Mouse (Mus musculus): ENCODE measurements around the gene Gm11214. TPM values are rescaled to one million over a fixed set of nuclear protein-coding genes. Genes with fewer than 3 reads are reported as not detected.

Gene Gm11214
- not detected in 2 replicates for polyA plus RNA-seq (2016; fragmentation: Nextera tagmentation; extraction: Ambion mirVana)

DNA sequence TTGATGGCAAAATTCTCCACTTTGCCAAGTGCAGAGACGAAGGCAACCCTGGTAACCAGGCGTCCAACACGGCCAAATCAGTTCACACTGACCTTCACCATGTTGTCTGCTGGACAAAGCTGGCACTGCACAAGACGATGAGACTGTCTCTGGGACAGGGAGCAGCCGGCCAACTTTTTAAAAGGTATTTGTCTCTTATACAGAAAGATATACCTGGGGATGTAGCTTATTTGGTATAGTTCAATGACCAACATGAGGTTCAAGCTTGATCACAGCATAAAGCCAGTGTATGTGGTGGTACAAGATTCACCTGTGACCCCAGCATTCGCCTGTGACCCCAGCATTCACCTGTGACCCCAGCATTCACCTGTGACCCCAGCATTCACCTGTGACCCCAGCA, at the start of gene Gm11214:
Gene Gm11214 (minus strand): TSS at position 101 of the 400 bp plus-strand sequence.
- no peak for DNase-seq (ENCODE audit: extremely low spot score, low spot score)
- H3K27ac ChIP-seq, result no peak within 1 kb of the TSS
- H3K4me3 ChIP-seq, result no peak within 1 kb of the TSS
- peaks cover 27% of the 10 kb centered on the region for H3K4me1 ChIP-seq
- no peaks in the 10 kb centered on the region for H3K36me3 ChIP-seq (replicated peaks)
- peaks cover 21% of the 10 kb centered on the region for H3K27me3 ChIP-seq (ENCODE audit: poor library complexity, severe bottlenecking)
- no peaks in the 10 kb centered on the region for H3K9me3 ChIP-seq
- WGBS, result 92% methylated on average over 6 of the region's 6 CpGs

DNA sequence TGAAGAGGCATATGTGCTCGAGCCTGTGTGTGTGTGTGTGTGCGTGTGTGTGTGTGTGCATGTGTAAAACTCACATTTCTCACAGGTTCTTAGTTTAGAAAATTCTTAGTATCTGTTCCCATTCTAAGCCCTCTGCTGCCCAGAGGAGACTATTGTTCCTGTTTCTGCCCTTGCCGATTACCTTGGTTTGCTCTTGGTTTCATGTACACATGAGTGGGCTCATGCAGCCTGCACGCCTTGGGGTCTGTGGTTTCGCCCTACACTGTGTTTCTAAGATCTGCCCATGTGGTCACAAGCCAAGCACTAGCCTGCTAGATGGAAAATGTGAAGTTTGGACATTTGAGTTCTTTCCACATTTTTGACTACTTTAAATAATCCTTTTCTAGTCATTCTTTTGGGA, 48.7 kb upstream of the Gm11214 start:
- Histone ChIP-seq H3K4me3 (no peak overlapping the region), H3K27me3 (ENCODE audit: poor library complexity, severe bottlenecking) (no peaks in the 10 kb centered on the region), H3K27ac (no peak overlapping the region), H3K4me1 (no peaks in the 10 kb centered on the region), H3K9me3 (no peaks in the 10 kb centered on the region), H3K36me3 (replicated peaks) (no peaks in the 10 kb centered on the region)
- 97% methylated on average over 5 of the region's 5 CpGs for WGBS
- no peak for DNase-seq (ENCODE audit: extremely low spot score, low spot score)

GRCm38 (mm10) chr4:63710431-63711220, 47.4 kb upstream of the Gm11214 start:
- DNase-seq (ENCODE audit: extremely low spot score, low spot score), result no peak
- Histone ChIP-seq H3K27me3 (ENCODE audit: poor library complexity, severe bottlenecking) (no peaks in the 10 kb centered on the region), H3K9me3 (no peaks in the 10 kb centered on the region), H3K36me3 (replicated peaks) (no peaks in the 10 kb centered on the region), H3K27ac (no peak overlapping the region), H3K4me3 (no peak overlapping the region), H3K4me1 (no peaks in the 10 kb centered on the region)
- 75% methylated on average over 8 of the region's 8 CpGs for WGBS

DNA sequence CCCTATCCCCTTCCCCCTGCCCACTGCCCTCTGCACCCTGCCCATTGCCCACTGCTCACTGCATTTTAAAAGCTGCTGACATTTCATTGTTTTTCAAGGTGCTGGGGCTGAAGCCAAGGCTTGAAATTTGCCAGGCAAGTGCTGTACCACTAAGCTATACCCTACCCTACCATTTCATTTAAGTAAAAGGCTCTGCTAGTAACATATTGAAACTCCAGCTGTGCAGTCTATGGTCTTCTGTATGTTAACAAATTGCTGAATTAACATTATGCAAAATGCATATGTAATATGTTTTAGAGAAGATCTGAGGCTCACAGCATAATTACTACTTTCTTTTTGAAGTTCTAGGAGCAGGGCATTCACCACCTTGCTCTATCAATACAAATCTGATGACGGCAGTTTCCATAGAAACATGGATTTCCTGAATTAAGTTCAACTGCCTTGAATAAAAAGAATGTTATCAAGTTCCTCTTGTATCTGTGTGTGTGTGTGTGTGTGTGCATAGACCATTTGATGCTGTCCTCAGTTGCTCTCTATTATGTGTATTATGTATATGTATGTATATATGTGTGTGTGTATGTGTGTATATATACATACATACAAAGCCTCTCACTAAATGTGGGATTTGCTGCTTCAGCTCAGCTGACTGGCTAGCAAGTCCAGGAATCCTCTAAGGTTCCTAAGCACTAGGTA, 43.2 kb upstream of the Gm11214 start:
- no peaks in the 10 kb centered on the region for H3K27me3 ChIP-seq (ENCODE audit: poor library complexity, severe bottlenecking)
- no peak overlapping the region for H3K4me3 ChIP-seq
- H3K9me3 ChIP-seq, result no peaks in the 10 kb centered on the region
- no peaks in the 10 kb centered on the region for H3K36me3 ChIP-seq (replicated peaks)
- no peak overlapping the region for H3K27ac ChIP-seq
- DNase-seq (ENCODE audit: extremely low spot score, low spot score), result no peak
- 91% methylated on average over 1 of the region's 1 CpGs for WGBS
- H3K4me1 ChIP-seq, result no peaks in the 10 kb centered on the region

GRCm38 (mm10) chr4:63704232-63704631, 41.1 kb upstream of the Gm11214 start:
- peaks cover 10% of the 10 kb centered on the region; the same call in 1 of the 2 replicates for H3K4me1 ChIP-seq
- no peaks in the 10 kb centered on the region for H3K9me3 ChIP-seq
- H3K4me3 ChIP-seq, result no peak overlapping the region
- H3K27ac ChIP-seq, result no peak overlapping the region
- no peaks in the 10 kb centered on the region for H3K36me3 ChIP-seq (replicated peaks)
- DNase-seq (ENCODE audit: extremely low spot score, low spot score), result no peak
- no peaks in the 10 kb centered on the region for H3K27me3 ChIP-seq (ENCODE audit: poor library complexity, severe bottlenecking)
- 82% methylated on average over 5 of the region's 5 CpGs for WGBS

DNA sequence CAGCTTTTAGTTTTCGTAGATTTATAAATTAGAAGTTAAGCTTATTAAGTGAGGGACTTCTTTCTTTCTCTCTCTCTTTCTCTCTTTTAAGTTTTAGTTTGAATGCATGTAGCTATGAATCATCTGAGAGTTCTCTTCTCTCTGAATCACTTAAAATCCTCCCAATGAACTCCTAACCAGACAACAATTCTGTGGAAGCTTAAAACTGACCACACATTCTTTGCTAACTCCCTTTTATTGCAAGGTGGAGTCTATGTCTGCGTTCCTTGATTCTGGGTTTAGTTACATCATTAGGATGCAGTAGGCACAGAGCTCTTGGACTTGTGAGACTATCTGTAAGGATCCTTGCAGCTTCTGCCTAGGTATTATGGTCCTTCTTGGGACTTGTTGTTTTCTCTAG, 40.5 kb upstream of the Gm11214 start:
- H3K9me3 ChIP-seq, result no peaks in the 10 kb centered on the region
- no peak for DNase-seq (ENCODE audit: extremely low spot score, low spot score)
- no peak overlapping the region for H3K4me3 ChIP-seq
- H3K27ac ChIP-seq, result no peak overlapping the region
- 83% methylated on average over 2 of the region's 2 CpGs for WGBS
- H3K4me1 ChIP-seq, result peaks cover 10% of the 10 kb centered on the region; the same call in 1 of the 2 replicates
- no peaks in the 10 kb centered on the region for H3K36me3 ChIP-seq (replicated peaks)
- no peaks in the 10 kb centered on the region for H3K27me3 ChIP-seq (ENCODE audit: poor library complexity, severe bottlenecking)

DNA sequence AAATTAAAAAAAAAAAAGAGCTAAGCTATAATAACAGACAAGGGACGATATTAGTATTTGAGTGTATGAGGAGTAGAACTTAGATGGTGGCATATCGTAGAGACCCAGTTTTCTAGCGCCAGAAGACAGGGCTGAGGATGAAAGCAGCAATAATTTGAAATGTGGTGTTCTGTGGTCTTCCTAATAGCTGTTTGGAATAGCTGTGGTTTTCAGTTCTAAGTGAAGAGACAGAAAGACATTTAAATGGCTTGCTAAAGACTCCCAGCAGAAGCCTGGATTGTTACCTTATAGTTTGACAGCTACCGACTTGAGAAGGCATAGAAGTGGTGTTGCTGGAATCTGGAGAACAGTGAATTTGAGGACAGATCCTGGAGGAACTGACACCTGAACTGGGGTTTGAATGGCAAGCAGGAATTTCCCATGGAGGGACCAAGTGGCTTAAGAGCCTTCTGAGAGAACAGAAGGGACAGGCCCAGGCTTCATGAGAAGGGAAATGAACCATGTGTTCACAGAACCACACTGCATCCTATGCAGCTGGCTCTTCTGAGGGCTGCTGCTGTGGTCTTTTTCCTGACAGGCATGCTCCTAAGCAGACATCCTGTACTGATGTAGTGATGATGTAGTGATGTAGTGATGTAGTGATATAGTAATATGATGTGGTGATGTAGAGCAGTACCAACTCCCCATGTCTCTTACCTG, 39.0 kb upstream of the Gm11214 start:
- H3K4me1 ChIP-seq, result peaks cover 10% of the 10 kb centered on the region; the same call in 1 of the 2 replicates
- no peaks in the 10 kb centered on the region for H3K27me3 ChIP-seq (ENCODE audit: poor library complexity, severe bottlenecking)
- 88% methylated on average over 4 of the region's 4 CpGs for WGBS
- no peaks in the 10 kb centered on the region for H3K36me3 ChIP-seq (replicated peaks)
- no peaks in the 10 kb centered on the region for H3K9me3 ChIP-seq
- DNase-seq (ENCODE audit: extremely low spot score, low spot score), result no peak
- no peak overlapping the region for H3K4me3 ChIP-seq
- no peak overlapping the region for H3K27ac ChIP-seq

- Histone ChIP-seq H3K4me1 (peaks cover 10% of the 10 kb centered on the region; the same call in 1 of the 2 replicates), H3K4me3 (no peak overlapping the region), H3K36me3 (replicated peaks) (no peaks in the 10 kb centered on the region), H3K27ac (no peak overlapping the region), H3K27me3 (ENCODE audit: poor library complexity, severe bottlenecking) (no peaks in the 10 kb centered on the region), H3K9me3 (no peaks in the 10 kb centered on the region)
- DNase-seq (ENCODE audit: extremely low spot score, low spot score), result no peak
- 66% methylated on average over 3 of the region's 3 CpGs for WGBS
Observed at GRCm38 (mm10) chr4:63699749-63700148, 36.6 kb upstream of the Gm11214 start.

- Histone ChIP-seq H3K27ac (no peak overlapping the region), H3K9me3 (no peaks in the 10 kb centered on the region), H3K36me3 (replicated peaks) (no peaks in the 10 kb centered on the region), H3K4me3 (no peak overlapping the region), H3K4me1 (peaks cover 10% of the 10 kb centered on the region; the same call in 1 of the 2 replicates), H3K27me3 (ENCODE audit: poor library complexity, severe bottlenecking) (no peaks in the 10 kb centered on the region)
- 91% methylated on average over 4 of the region's 4 CpGs for WGBS
- DNase-seq (ENCODE audit: extremely low spot score, low spot score), result no peak
Observed at GRCm38 (mm10) chr4:63696921-63697320, 33.7 kb upstream of the Gm11214 start.

DNA sequence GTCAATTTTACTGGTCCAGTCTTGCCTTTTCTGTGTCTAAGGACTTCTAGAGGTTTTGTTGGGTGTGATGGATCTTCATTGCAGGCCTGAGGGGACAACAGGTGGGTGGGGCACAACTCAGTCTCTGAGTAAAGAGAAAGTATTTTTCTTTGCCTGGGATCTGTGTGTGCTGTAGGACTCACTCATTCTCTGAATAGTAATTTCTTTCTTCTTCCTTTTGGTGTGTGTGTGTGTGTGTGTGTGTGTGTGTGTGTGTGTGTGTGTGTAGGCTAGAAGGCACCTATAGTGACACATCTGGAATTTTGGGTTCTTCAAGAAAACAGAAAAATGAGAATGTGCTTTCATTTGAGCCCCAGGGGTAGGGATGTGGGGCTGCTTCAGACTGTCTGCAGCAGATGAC, 29.2 kb upstream of the Gm11214 start:
- Histone ChIP-seq H3K27me3 (ENCODE audit: poor library complexity, severe bottlenecking) (no peaks in the 10 kb centered on the region), H3K36me3 (replicated peaks) (no peaks in the 10 kb centered on the region), H3K4me3 (no peak overlapping the region), H3K27ac (no peak overlapping the region), H3K9me3 (no peaks in the 10 kb centered on the region), H3K4me1 (no peaks in the 10 kb centered on the region)
- DNase-seq (ENCODE audit: extremely low spot score, low spot score), result no peak

GRCm38 (mm10) chr4:63687429-63687828, 24.2 kb upstream of the Gm11214 start:
- Histone ChIP-seq H3K36me3 (replicated peaks) (no peaks in the 10 kb centered on the region), H3K27ac (no peak overlapping the region), H3K27me3 (ENCODE audit: poor library complexity, severe bottlenecking) (no peaks in the 10 kb centered on the region), H3K9me3 (no peaks in the 10 kb centered on the region), H3K4me3 (no peak overlapping the region), H3K4me1 (no peaks in the 10 kb centered on the region)
- DNase-seq (ENCODE audit: extremely low spot score, low spot score), result no peak
- 79% methylated on average over 8 of the region's 8 CpGs for WGBS

GRCm38 (mm10) chr4:63686157-63686556, 23.0 kb upstream of the Gm11214 start:
- H3K27ac ChIP-seq, result no peak overlapping the region
- H3K27me3 ChIP-seq (ENCODE audit: poor library complexity, severe bottlenecking), result no peaks in the 10 kb centered on the region
- H3K9me3 ChIP-seq, result no peaks in the 10 kb centered on the region
- H3K4me1 ChIP-seq, result no peaks in the 10 kb centered on the region
- DNase-seq (ENCODE audit: extremely low spot score, low spot score), result no peak
- no peaks in the 10 kb centered on the region for H3K36me3 ChIP-seq (replicated peaks)
- H3K4me3 ChIP-seq, result no peak overlapping the region

DNA sequence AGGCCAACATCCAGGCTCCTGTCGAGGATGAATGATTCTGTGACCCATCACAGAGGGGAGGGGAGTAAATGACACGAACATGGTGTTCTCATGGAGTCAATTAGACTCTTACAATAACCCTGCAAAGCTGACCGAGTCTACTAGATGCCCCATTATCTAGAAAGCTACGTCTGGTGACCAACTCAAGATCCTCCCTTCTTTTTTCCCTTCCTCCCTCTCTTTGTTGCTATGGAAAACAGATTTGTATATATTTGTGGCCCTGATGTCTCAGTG, 22.0 kb upstream of the Gm11214 start:
- WGBS, result 64% methylated on average over 4 of the region's 4 CpGs
- Histone ChIP-seq H3K27me3 (ENCODE audit: poor library complexity, severe bottlenecking) (no peaks in the 10 kb centered on the region), H3K4me3 (no peak overlapping the region), H3K36me3 (replicated peaks) (no peaks in the 10 kb centered on the region), H3K9me3 (no peaks in the 10 kb centered on the region), H3K4me1 (no peaks in the 10 kb centered on the region), H3K27ac (no peak overlapping the region)
- no peak for DNase-seq (ENCODE audit: extremely low spot score, low spot score)
